In genomic region chr4:46410677-46411076, GRCm38 (mm10) we compare ENCODE assay signal across 16 mouse cellular contexts. TPM values are rescaled to one million over a fixed set of nuclear protein-coding genes. Genes with fewer than 3 reads are reported as not detected.
DNase-seq lines count a peak whose midpoint lies in the region; ATAC-seq and TF ChIP-seq lines count a peak whose summit lies in the region.
"Had no signal": no experiment of that assay in that cellular context is flagged by ENCODE, and none has a peak within 500 bp of the region (broad histone marks: within the 10 kb centered on the region; RNA-seq: fewer than 3 reads in every experiment).

No protein-coding gene starts in this region.

- peak overlapping the region; percentile 14 for H3K4me2 ChIP-seq in heart, embryonic 11.5 days
- peak overlapping the region; percentile 72 for H3K4me2 ChIP-seq in liver, embryonic 13.5 days
- H3K4me2 ChIP-seq in midbrain, embryonic 16.5 days (ENCODE audit: low read length): no peak overlapping the region
- H3K4me2 ChIP-seq: forebrain, embryonic 12.5 days had no signal

- intact Hi-C loops in heart, adult 2 months (cut with DNase I): no loop called here

- peak overlapping the region; percentile 90 for H3K27ac ChIP-seq in heart, embryonic 11.5 days (ENCODE audit: low read depth, low read length)
- no peak overlapping the region for H3K27ac ChIP-seq in heart, adult 2 months
- H3K27ac ChIP-seq in testis, adult 2 months (ENCODE audit: control insufficient read depth, insufficient read depth, low read depth, low read length): no peak overlapping the region
- peak overlapping the region; percentile 100 for H3K27ac ChIP-seq in liver, embryonic 13.5 days
- no peak overlapping the region for H3K27ac ChIP-seq in midbrain, embryonic 16.5 days (ENCODE audit: low read length)
- H3K27ac ChIP-seq: forebrain, embryonic 12.5 days; gastrocnemius, adult 2 months had no signal

- H3K4me1 ChIP-seq in heart, embryonic 11.5 days (ENCODE audit: control insufficient read depth, insufficient read depth, low read length): no peaks in the 10 kb centered on the region; the same call in 1 of the 2 replicates
- no peaks in the 10 kb centered on the region for H3K4me1 ChIP-seq in heart, adult 2 months (ENCODE audit: control insufficient read depth, insufficient read depth, low read length)
- no peaks in the 10 kb centered on the region for H3K4me1 ChIP-seq in testis, adult 2 months (ENCODE audit: control insufficient read depth, insufficient read depth, low read length)
- peaks cover 93% of the 10 kb centered on the region for H3K4me1 ChIP-seq in liver, embryonic 13.5 days (replicated peaks)
- H3K4me1 ChIP-seq in midbrain, embryonic 16.5 days (ENCODE audit: control insufficient read depth, insufficient read depth, low read length): no peaks in the 10 kb centered on the region
- H3K4me1 ChIP-seq: forebrain, embryonic 12.5 days had no signal

- no peaks in the 10 kb centered on the region for H3K36me3 ChIP-seq in heart, embryonic 11.5 days (ENCODE audit: control insufficient read depth, insufficient read depth, low read length)
- H3K36me3 ChIP-seq in heart, adult 2 months (ENCODE audit: control insufficient read depth, insufficient read depth, low read length): no peaks in the 10 kb centered on the region
- H3K36me3 ChIP-seq in testis, adult 2 months (ENCODE audit: control insufficient read depth, insufficient read depth, low read length): no peaks in the 10 kb centered on the region
- H3K36me3 ChIP-seq in liver, embryonic 13.5 days: no peaks in the 10 kb centered on the region
- H3K36me3 ChIP-seq in midbrain, embryonic 16.5 days (ENCODE audit: control insufficient read depth, insufficient read depth, low read length): no peaks in the 10 kb centered on the region
- H3K36me3 ChIP-seq: forebrain, embryonic 12.5 days had no signal

- peak; percentile 56 for ATAC-seq in heart, embryonic 11.5 days (replicated peaks; ENCODE audit: insufficient number of reproducible peaks, low FRiP score, low TSS enrichment)
- peak; percentile 71 for ATAC-seq in liver, embryonic 13.5 days (ENCODE audit: low read depth)
- ATAC-seq in midbrain, embryonic 16.5 days: no peak

- TF ChIP-seq POLR2A in heart, adult 2 months (IDR thresholded peaks at IDR 0.05; ENCODE audit: insufficient read depth, low read depth, low read length): no peak
- no peak for TF ChIP-seq POLR2A in testis, adult 2 months (IDR thresholded peaks at IDR 0.05; ENCODE audit: control insufficient read depth, low read depth, low read length)

- no peak overlapping the region for H3K4me3 ChIP-seq in heart, embryonic 11.5 days (ENCODE audit: low read depth, low read length)
- H3K4me3 ChIP-seq in heart, adult 2 months: no peak overlapping the region
- H3K4me3 ChIP-seq in testis, adult 2 months (ENCODE audit: control insufficient read depth, low read depth, low read length): peak overlapping the region; percentile 42
- peak overlapping the region; percentile 42 for H3K4me3 ChIP-seq in liver, embryonic 13.5 days (replicated peaks)
- H3K4me3 ChIP-seq in midbrain, embryonic 16.5 days (ENCODE audit: low read depth, low read length): no peak overlapping the region
- H3K4me3 ChIP-seq: forebrain, embryonic 12.5 days; gastrocnemius, adult 2 months had no signal

- peak overlapping the region; percentile 56 for H3K9ac ChIP-seq in heart, embryonic 11.5 days (ENCODE audit: low read depth, low read length)
- no peak overlapping the region for H3K9ac ChIP-seq in heart, adult 2 months (ENCODE audit: low read depth, low read length)
- peak overlapping the region; percentile 84 for H3K9ac ChIP-seq in liver, embryonic 13.5 days
- no peak overlapping the region for H3K9ac ChIP-seq in midbrain, embryonic 16.5 days (ENCODE audit: low read depth, low read length)
- H3K9ac ChIP-seq: forebrain, embryonic 12.5 days had no signal

- TF ChIP-seq EP300 in heart, adult 2 months (IDR thresholded peaks at IDR 0.05; ENCODE audit: insufficient read depth, low read depth, low read length): no peak

- no peaks in the 10 kb centered on the region for H3K27me3 ChIP-seq in heart, embryonic 11.5 days (ENCODE audit: control insufficient read depth, insufficient read depth, low read length)
- H3K27me3 ChIP-seq in heart, adult 2 months (ENCODE audit: control insufficient read depth, insufficient read depth, low read length): no peaks in the 10 kb centered on the region
- H3K27me3 ChIP-seq in testis, adult 2 months (ENCODE audit: control insufficient read depth, insufficient read depth, low read length): no peaks in the 10 kb centered on the region
- H3K27me3 ChIP-seq in liver, embryonic 13.5 days: no peaks in the 10 kb centered on the region
- H3K27me3 ChIP-seq in midbrain, embryonic 16.5 days (ENCODE audit: control insufficient read depth, insufficient read depth, low read depth, low read length): no peaks in the 10 kb centered on the region
- H3K27me3 ChIP-seq: forebrain, embryonic 12.5 days had no signal

- TF ChIP-seq CTCF in heart, adult 2 months (IDR thresholded peaks at IDR 0.05): no peak
- TF ChIP-seq CTCF in testis, adult 2 months (IDR thresholded peaks at IDR 0.05; ENCODE audit: control insufficient read depth, insufficient read depth, insufficient replicate concordance, low read depth, low read length): no peak

- H3K9me3 ChIP-seq in heart, embryonic 11.5 days (replicated peaks; ENCODE audit: control insufficient read depth, low read length): no peaks in the 10 kb centered on the region
- no peaks in the 10 kb centered on the region for H3K9me3 ChIP-seq in liver, embryonic 13.5 days (replicated peaks)
- H3K9me3 ChIP-seq in midbrain, embryonic 16.5 days (replicated peaks; ENCODE audit: control insufficient read depth, low read length, poor library complexity, severe bottlenecking): no peaks in the 10 kb centered on the region
- H3K9me3 ChIP-seq: forebrain, embryonic 12.5 days had no signal

- no peaks in the 10 kb centered on the region for H3K79me2 ChIP-seq in heart, adult 2 months (replicated peaks; ENCODE audit: control insufficient read depth, insufficient read depth, low read length)

- 77% methylated on average over 5 of the region's 5 CpGs for WGBS in heart, embryonic 11.5 days (ENCODE audit: insufficient replicate concordance)
- WGBS in heart, adult 2 months: 91% methylated on average over 5 of the region's 5 CpGs
- 17% methylated on average over 5 of the region's 5 CpGs for WGBS in liver, embryonic 13.5 days (ENCODE audit: insufficient replicate concordance)
- 93% methylated on average over 5 of the region's 5 CpGs for WGBS in midbrain, embryonic 16.5 days

- DNase-seq in heart, adult 2 months: no peak
- DNase-seq in testis, postnatal 10 days (ENCODE audit: low spot score): no peak
- peak; percentile 82 for DNase-seq in liver, embryonic 13.5 days
- DNase-seq in yolk sac, embryonic 10.5 days (ENCODE audit: low spot score): peak; percentile 11
- no peak for DNase-seq in urinary bladder, postnatal 14 days (ENCODE audit: low spot score)
- DNase-seq: cerebellum, adult 9-10 months; gastrocnemius, adult 2 months; kidney, postnatal 4 days; lung, postnatal 4 days; right cerebral cortex, postnatal 25 days; thymus, adult 2 months had no signal

RNA-seq across cellular contexts. Expression of gene Hemgn, which starts 2.6 kb away (rescaled TPM):
- 64.3 and 76.3 TPM in 2 replicates for polyA plus RNA-seq in heart, embryonic 11.5 days (2014; fragmentation: Nextera tagmentation; extraction: Ambion mirVana)
- under 1 TPM; 0.10 to 0.73 TPM for total RNA-seq in heart, adult 2 months (2021)
- polyA plus RNA-seq in heart, adult 2 months (2012; rRNA removed): 0.06 TPM in 1 of 2 replicates, not detected in the other
- polyA plus RNA-seq in testis, adult 2 months (2012; rRNA removed): 54.7 and 57.4 TPM in 2 replicates
- polyA plus RNA-seq in liver, embryonic 13.5 days (2015; fragmentation: Nextera tagmentation; extraction: Ambion mirVana): 405 and 482 TPM in 2 replicates
- polyA plus RNA-seq in midbrain, embryonic 16.5 days (2015; fragmentation: Nextera tagmentation; extraction: Ambion mirVana): not detected in 2 replicates
- total RNA-seq: gastrocnemius, adult 2 months; left cerebral cortex, adult 18-20 months had no signal

RNA-seq across cellular contexts. Expression of gene Trmo, which starts 21.4 kb away (rescaled TPM):
- 8.4 and 11.5 TPM in 2 replicates for polyA plus RNA-seq in heart, embryonic 11.5 days (2014; fragmentation: Nextera tagmentation; extraction: Ambion mirVana)
- total RNA-seq in heart, adult 2 months (2021): 1 to 10 TPM; 3.8 to 4.1 TPM
- 3.7 and 5.3 TPM in 2 replicates for polyA plus RNA-seq in heart, adult 2 months (2012; rRNA removed)
- 12.1 and 12.2 TPM in 2 replicates for polyA plus RNA-seq in testis, adult 2 months (2012; rRNA removed)
- polyA plus RNA-seq in liver, embryonic 13.5 days (2015; fragmentation: Nextera tagmentation; extraction: Ambion mirVana): 8.7 and 9.7 TPM in 2 replicates
- polyA plus RNA-seq in midbrain, embryonic 16.5 days (2015; fragmentation: Nextera tagmentation; extraction: Ambion mirVana): 8.6 and 9.0 TPM in 2 replicates

RNA-seq across cellular contexts. Expression of gene Anp32b, which starts 40.0 kb away (rescaled TPM):
- 213 and 243 TPM in 2 replicates for polyA plus RNA-seq in heart, embryonic 11.5 days (2014; fragmentation: Nextera tagmentation; extraction: Ambion mirVana)
- total RNA-seq in heart, adult 2 months (2021): 10 to 100 TPM; 53.5 to 57.8 TPM
- polyA plus RNA-seq in heart, adult 2 months (2012; rRNA removed): 9.5 and 14.2 TPM in 2 replicates
- polyA plus RNA-seq in testis, adult 2 months (2012; rRNA removed): 10.5 and 11.6 TPM in 2 replicates
- 555 and 600 TPM in 2 replicates for polyA plus RNA-seq in liver, embryonic 13.5 days (2015; fragmentation: Nextera tagmentation; extraction: Ambion mirVana)
- polyA plus RNA-seq in midbrain, embryonic 16.5 days (2015; fragmentation: Nextera tagmentation; extraction: Ambion mirVana): 62.6 and 70.0 TPM in 2 replicates

Comparison
In these comparisons a context has a peak if more than half of its experiments do, and no peak if none do; other contexts are left out.
1. H3K27ac ChIP-seq: peak in heart, embryonic 11.5 days (single experiment) and liver, embryonic 13.5 days (single experiment); none in heart, adult 2 months (single experiment), testis, adult 2 months (single experiment) and midbrain, embryonic 16.5 days (single experiment).
2. H3K9ac ChIP-seq: peak in heart, embryonic 11.5 days (single experiment) and liver, embryonic 13.5 days (single experiment); none in heart, adult 2 months (single experiment) and midbrain, embryonic 16.5 days (single experiment).
3. RNA of gene Hemgn, which starts 2.6 kb away (polyA plus RNA-seq): 405 to 482 TPM in liver, embryonic 13.5 days, 64.3 to 76.3 TPM in heart, embryonic 11.5 days and 54.7 to 57.4 TPM in testis, adult 2 months; 0.06 TPM in heart, adult 2 months and not detected in midbrain, embryonic 16.5 days; every median in the first group is over 10 times any median in the second.
4. H3K4me3 ChIP-seq: peak in testis, adult 2 months (single experiment) and liver, embryonic 13.5 days (single experiment); none in heart, embryonic 11.5 days (single experiment), heart, adult 2 months (single experiment) and midbrain, embryonic 16.5 days (single experiment).
5. DNase-seq: peak in liver, embryonic 13.5 days (single experiment) and yolk sac, embryonic 10.5 days (single experiment); none in heart, adult 2 months (0 of 2), testis, postnatal 10 days (single experiment) and urinary bladder, postnatal 14 days (single experiment).